Mouse (Mus musculus) testis, adult 2 months (tissue): ENCODE results near the gene Mrgprh.

Experiments
- CTCF ChIP-seq: fragments of 200-500 bp; IDR thresholded peaks from 2 replicates; pipeline ENCODE4 v1.5.1; 2012; ENCODE audit warnings: low read depth, mild to moderate bottlenecking, inconsistent platforms, low read length, moderate library complexity; ENCODE audit not compliant: control insufficient read depth, insufficient read depth, insufficient replicate concordance
- POLR2A ChIP-seq: fragments of 200-500 bp; IDR thresholded peaks from 2 replicates; pipeline ENCODE4 v1.6.1; 2012; ENCODE audit warnings: low read depth, mild to moderate bottlenecking, inconsistent platforms, low read length, moderate library complexity; ENCODE audit not compliant: control insufficient read depth

DNA sequence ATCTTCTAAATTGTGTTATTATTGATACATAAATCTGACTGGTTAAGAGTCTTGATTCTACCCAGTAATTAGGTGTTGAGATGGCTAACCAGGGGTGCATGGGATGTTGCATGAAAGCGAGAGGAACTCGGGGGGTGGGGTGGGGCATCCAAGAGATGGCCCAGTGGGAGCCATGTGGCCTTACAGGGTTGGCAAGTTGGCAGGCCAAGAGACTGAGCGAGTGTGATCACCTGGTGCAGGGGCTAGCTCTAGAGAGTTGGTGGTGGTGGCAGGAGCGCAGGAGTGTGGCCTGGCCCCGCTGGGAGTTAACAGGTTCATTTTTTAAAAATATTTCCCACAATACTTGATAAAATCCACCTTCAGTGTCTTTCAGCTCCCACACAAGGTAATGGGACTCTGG lies 21.8 kb downstream of the Mrgprh start:
- TF ChIP-seq POLR2A (no peak), CTCF (no peak)
